Mouse (Mus musculus) cerebellum, postnatal 25 days (tissue): ENCODE data around the gene Lmna.

ENCODE experiments used
- DNase-seq, 2 experiments: peaks; one replicate each; pipeline ENCODE4 v3.0.0; 2021; ENCODE audit warnings: mixed read lengths in 2 of 2

Lmna gene

DNA sequence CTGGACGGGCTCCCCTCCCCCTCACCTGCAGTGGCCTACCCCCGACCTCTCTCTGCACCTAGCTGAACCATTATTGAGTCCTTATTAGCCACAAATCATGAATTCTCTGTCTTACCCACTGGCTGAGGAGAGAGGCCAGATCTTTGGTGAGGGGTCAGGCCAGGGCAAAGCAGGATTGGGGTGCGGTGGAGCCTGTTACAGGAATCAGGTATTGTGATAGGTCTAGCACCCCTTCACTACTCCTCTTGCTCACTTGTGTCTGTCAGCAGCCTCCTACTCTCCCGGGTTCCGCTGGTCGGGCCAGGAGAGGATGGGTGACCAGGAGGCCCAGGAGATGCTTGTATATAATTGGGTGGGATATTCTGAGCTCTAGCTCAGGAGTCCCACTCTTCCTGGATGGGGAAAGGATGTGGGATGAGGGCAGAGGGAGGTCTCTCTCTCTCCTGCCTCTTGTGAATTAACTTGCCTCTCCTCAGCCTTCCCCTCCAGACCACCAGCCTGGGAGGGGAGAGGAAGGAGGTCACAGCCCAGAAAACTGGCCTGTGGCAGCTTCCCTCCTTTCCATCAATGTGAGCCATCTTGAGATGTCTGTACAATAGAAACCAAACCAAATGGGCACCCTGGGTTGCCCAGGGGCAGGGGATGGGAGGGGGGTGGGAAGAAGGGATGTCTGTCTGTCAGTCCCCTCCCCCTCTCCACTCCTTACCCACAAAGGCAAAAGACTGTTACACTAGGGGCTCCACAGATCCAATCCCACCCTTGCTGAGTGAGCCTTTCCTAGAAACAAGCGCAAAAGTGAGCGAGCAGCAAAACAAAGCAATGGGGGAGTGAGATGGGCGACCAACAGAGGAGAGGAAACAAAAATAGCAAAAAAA is 28.8 kb upstream of the Lmna start:
- DNase-seq, result no peak

GRCm38 (mm10) chr3:88537146-88537545 is 27.4 kb upstream of the Lmna start:
- peak in 1 of 2 experiments; percentile 52 for DNase-seq

- peak; percentile 83 to 89 for DNase-seq
Observed at GRCm38 (mm10) chr3:88536103-88536930, 26.6 kb upstream of the Lmna start.

- DNase-seq, result no peak
Observed at GRCm38 (mm10) chr3:88535527-88535926, 25.8 kb upstream of the Lmna start.

DNA sequence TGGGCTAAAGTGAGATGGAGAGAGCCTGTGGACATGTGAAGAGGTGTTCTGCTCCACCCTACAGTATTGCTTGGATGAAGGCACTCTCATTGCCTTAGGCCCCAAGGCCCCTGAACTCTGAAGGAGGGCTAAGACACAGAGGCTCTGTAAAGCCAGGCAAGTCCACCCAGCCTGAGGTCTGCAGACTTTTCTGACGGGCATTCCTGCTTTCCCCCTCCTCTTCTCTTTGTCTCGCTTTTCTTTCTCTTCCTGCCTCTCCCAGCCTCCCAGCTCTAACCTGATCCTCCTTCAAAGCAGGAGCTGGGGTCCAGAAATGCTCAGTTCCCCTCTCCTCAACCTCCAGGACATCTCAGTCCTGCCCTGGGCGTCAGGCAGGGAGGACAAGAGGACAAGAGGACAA is 25.2 kb upstream of the Lmna start:
- no peak for DNase-seq

DNA sequence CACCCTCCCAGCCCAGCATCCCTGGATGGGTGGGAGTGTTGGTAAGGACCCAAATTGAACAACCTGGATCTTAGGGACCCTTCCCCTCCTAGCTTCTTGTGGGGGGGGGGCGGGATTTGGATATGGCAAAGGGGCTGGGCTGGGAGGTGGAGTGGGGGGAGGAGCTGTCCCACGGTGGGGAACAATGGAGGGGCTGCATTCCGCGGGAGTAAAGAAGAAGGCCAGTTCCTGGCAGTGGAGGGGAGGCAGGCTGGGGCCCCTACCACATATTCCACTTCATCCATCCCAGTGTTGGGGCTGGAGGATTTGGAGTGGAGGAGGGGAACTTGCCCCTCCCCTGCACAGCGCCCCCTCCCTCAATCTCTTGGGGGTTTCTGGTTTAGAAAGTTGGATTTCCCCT is 23.9 kb upstream of the Lmna start:
- DNase-seq, result no peak

DNA sequence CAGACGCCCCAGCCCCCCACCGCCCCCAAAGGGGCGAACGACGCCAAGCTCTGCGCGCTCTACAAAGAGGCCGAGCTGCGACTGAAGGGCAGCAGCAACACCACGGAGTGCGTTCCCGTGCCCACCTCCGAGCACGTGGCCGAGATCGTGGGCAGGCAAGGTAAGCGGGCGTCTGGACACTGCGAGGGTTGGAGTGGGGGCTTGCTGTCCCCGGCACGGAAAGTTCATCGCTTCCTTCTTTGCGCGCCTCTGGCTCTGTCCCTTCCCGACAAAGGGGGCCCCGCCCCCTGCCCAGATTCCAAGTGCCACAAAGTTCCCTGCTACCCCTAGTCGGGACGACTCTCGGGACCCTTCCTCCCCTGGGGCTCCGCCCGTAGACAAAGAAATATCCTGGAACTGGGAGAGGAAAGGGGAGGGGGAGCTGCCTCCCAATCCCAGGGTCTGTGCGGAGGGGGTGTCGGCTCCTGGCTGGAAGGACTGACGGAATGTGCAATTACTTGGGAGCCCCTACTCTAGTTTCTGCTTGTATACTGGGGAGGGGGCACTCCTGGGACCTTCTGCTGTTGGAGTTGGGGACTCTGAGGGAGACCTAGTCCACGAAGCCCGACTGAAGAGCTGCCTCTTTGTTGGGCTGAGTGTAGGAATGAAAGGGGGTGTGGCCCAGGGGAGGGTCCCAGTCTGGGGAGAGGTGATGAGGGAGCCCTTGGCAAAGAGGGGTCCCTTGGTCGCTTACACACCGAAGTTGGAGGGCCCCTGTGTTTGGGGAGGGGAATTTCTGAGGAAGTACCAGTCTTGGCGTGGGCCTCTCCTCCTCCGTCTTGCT is 23.1 kb upstream of the Lmna start:
- DNase-seq, result peak in 1 of 2 experiments; percentile 46

- DNase-seq, result no peak
Observed at GRCm38 (mm10) chr3:88532299-88532674, 22.5 kb upstream of the Lmna start, which contains the start of gene Mex3a. Mex3a (plus strand) TSS chr3:88532395.

DNA sequence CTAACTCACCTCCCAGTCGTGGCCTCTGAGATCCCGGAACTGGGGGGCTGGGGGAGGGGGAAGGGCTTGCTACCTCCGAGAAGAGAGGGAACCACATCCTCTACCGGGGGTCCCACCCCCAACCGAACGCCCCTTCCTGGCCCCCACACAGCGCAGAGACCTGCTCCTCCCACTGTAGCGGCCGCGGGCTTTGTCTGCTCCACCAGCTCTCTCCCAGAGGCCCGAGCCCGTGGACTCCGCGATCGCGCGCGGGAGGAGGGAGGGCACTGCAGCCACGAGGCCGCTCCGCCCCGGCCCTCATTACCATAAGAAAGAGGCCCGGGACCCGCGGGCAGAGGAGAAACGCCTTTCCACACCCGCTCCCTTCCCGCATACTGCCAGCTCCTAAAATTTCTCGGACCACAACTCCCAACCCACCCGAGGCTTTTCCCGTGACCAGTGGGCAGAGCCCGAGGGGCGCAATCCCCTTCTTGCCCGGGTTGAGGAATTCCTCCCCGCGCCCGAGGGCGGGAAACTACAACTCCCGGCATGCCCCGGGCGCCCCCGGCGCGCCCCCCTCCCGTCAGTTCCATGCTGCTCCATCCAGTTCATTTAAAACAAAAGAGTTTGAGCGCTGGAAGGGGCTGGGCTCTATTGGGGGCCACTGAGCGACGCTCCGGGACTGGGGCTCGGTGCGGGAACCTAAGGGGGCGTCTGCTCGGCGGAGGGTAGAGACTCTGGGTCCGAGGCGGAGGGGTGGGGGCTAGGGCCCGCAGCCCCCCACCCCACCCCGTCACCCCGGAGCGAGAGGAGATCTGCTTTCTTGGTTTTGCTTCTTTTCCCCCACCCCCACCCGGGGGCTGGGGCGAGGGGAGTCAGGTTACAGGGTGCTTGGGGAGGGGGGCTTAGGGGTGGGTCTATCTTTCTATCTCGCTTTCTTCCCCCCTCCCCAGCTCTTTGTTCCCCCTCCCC is 21.9 kb upstream of the Lmna start:
- DNase-seq, result peak; percentile 93

GRCm38 (mm10) chr3:88530082-88530864 is 20.5 kb upstream of the Lmna start:
- DNase-seq, result no peak

- DNase-seq, result no peak
Observed at GRCm38 (mm10) chr3:88529204-88530000, 19.6 kb upstream of the Lmna start.

DNA sequence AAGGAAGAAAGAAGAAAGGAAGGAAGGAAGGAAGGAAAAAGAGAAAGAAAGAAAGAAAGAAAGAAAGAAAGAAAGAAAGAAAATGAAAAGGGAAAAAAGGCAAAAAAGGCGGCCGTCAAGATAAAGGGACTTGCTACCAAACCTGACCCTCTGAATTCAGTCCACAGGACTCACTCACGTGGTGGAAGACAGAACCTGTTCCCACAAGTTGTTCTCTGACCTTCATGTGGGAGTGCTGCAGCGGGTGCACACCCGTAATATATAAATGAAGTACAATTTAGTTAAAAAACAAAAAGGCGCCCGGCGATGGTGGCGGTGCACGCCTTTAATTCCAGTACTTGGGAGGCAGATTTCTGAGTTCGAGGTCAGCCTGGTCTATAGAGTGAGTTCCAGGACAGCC is 18.9 kb upstream of the Lmna start:
- no peak for DNase-seq

DNA sequence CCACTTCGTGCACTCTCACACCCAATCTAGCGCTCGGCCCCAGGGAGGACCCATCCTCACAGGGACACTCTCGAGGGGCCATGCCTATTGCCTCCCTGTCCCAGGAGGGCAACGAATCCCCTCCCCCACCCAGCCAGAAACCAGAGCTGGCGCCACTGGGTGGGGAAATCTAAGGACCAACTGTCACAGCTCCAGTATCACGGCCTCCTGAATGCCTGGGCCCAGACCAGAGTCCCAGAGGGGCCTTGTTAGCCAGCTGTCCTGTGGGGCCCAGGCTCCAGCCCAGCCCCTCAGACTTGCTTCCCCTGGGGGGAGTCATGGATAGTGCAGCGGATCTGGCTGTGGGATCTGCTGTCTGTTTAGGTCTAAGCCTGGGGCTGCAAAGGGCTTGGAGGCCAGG is 17.8 kb upstream of the Lmna start:
- DNase-seq, result no peak

DNA sequence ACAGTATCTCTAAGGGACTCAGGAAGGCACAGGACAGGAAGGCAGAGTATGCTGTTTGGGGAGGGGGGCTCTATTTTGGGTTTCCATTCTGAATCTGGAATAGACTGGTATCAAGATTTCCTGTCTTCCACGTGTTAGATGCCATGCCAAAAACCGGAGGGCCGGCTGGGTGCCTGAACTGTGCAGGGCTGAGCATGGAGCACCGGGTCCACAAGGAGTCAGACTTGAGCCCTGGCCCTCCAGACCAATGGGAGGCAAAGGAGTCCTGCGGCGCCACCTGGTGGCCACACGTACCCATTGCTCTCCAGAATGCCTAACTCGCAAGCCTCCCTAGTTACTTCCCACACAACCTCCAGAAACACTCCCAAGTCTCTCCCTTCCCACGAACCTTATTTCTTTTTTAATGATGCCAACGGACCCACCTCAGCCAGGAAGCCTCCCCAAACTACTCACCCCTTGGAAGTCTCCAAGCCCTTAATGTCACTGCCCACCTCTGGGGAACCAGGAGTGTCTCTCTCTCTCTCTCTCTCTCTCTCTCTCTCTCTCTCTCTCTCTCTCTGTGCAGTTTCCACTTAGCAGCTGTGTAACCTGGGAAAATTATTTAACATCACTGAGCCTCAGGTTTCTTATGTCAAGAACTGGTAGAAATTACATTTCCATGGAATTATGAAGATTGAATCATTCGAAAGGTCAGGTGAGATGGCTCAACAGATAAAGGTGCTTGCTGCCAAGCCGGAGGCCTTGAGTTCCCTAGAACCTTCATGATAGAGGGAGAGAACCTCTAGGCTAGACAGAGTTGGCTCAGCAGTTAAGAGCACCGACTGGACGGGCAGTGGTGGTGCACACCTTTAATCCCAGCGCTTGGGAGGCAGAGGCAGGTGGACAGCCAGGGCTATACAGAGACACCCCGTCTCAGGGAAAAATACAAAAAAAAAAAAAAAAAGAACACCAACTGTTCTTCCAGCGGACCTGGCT is 16.7 kb upstream of the Lmna start:
- peak; percentile 86 to 92 for DNase-seq

DNA sequence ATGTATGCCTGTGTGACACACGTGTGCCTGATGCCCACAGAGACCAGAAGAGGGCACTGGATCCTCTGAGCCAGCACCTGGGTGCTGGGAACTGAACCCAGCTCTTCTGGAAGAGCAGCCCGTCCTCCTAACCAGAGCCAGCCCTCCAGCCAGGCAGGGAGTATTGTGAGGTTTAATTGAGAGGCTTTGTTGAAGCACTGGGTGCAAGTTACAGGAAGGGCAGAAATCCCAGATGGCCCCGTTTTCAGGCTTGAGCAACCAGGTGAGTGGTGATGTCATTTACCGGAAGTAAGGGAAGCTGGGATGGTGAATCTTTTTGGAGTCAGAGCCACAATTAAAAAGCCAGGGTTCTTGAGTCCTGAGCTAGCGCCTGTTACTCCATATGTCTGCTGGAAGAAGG is 15.3 kb upstream of the Lmna start:
- DNase-seq, result no peak

- no peak for DNase-seq
Observed at GRCm38 (mm10) chr3:88523027-88523426, 13.3 kb upstream of the Lmna start.

GRCm38 (mm10) chr3:88521803-88522331 is 12.1 kb upstream of the Lmna start:
- peak; percentile 71 to 75 for DNase-seq

DNA sequence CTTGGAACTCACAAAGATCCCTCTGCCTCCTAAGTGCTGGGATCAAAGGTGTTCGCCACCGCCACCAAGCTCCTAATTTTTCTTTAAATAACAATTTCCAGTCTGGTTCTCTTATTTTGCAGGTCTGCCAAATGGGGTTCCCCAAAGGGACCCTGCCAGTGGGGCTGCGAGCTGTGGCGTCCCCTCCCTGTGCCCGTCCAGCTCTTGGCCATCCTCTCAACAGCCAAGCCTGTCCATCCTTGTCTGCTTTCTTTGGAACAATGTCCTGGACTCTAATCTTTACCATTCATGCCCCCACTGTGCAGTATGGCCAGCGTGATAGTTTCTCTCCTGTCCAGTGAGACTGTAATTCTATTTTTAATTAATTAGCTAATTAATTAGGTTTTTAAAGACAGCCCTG is 11.4 kb upstream of the Lmna start:
- DNase-seq, result no peak

GRCm38 (mm10) chr3:88520078-88520477 is 10.3 kb upstream of the Lmna start:
- DNase-seq, result no peak
